Comparison of ENCODE assay signal across 8 mouse cellular contexts in genomic region chr7:75141919-75142700, GRCm38 (mm10).
DNase-seq lines count a peak whose midpoint lies in the region; ATAC-seq and TF ChIP-seq lines count a peak whose summit lies in the region.

No protein-coding gene starts in this region.

- H3K4me2 ChIP-seq in heart, embryonic 15.5 days = peak overlapping the region; percentile 68
- peak overlapping the region; percentile 55 for H3K4me2 ChIP-seq in embryonic facial prominence, embryonic 12.5 days (replicated peaks)
- peak overlapping the region; percentile 51 for H3K4me2 ChIP-seq in hindbrain, postnatal 0 days (ENCODE audit: low read depth, low read length)

- no peaks in the 10 kb centered on the region for H3K36me3 ChIP-seq in heart, embryonic 15.5 days
- H3K36me3 ChIP-seq in embryonic facial prominence, embryonic 12.5 days = no peaks in the 10 kb centered on the region
- no peaks in the 10 kb centered on the region for H3K36me3 ChIP-seq in hindbrain, postnatal 0 days (ENCODE audit: insufficient read depth, low read length)
- H3K36me3 ChIP-seq in midbrain, embryonic 10.5 days = no peaks in the 10 kb centered on the region

- peaks cover 6% of the 10 kb centered on the region; the same call in 1 of the 2 replicates for H3K27me3 ChIP-seq in heart, embryonic 15.5 days
- no peaks in the 10 kb centered on the region for H3K27me3 ChIP-seq in embryonic facial prominence, embryonic 12.5 days
- no peaks in the 10 kb centered on the region for H3K27me3 ChIP-seq in hindbrain, postnatal 0 days (ENCODE audit: insufficient read depth, low read length)
- H3K27me3 ChIP-seq in midbrain, embryonic 10.5 days (ENCODE audit: low read depth, poor library complexity, severe bottlenecking) = peaks cover 32% of the 10 kb centered on the region

- H3K27ac ChIP-seq in heart, embryonic 15.5 days = no peak overlapping the region
- no peak overlapping the region for H3K27ac ChIP-seq in embryonic facial prominence, embryonic 12.5 days
- no peak overlapping the region for H3K27ac ChIP-seq in hindbrain, postnatal 0 days
- peak overlapping the region; percentile 70 for H3K27ac ChIP-seq in midbrain, embryonic 10.5 days (replicated peaks)

- peak overlapping the region; percentile 36 for H3K4me3 ChIP-seq in heart, embryonic 15.5 days
- H3K4me3 ChIP-seq in embryonic facial prominence, embryonic 12.5 days = peak overlapping the region; percentile 13
- H3K4me3 ChIP-seq in hindbrain, postnatal 0 days (ENCODE audit: low read length) = peak overlapping the region; percentile 23
- H3K4me3 ChIP-seq in midbrain, embryonic 10.5 days = peak overlapping the region; percentile 48

- H3K9me3 ChIP-seq in heart, embryonic 15.5 days (replicated peaks) = no peaks in the 10 kb centered on the region
- H3K9me3 ChIP-seq in embryonic facial prominence, embryonic 12.5 days = no peaks in the 10 kb centered on the region
- H3K9me3 ChIP-seq in hindbrain, postnatal 0 days (ENCODE audit: low read length) = no peaks in the 10 kb centered on the region
- H3K9me3 ChIP-seq in midbrain, embryonic 10.5 days (replicated peaks) = no peaks in the 10 kb centered on the region

- peak overlapping the region; percentile 22; the same call in 1 of the 2 replicates for H3K9ac ChIP-seq in heart, embryonic 15.5 days
- H3K9ac ChIP-seq in embryonic facial prominence, embryonic 12.5 days = peak overlapping the region; percentile 16; the same call in 1 of the 2 replicates
- 0 out of 2 replicates have a peak overlapping the region, but pooled peaks have one; percentile 13 for H3K9ac ChIP-seq in hindbrain, postnatal 0 days (replicated peaks; ENCODE audit: low read length)

- peaks cover 16% of the 10 kb centered on the region for H3K4me1 ChIP-seq in heart, embryonic 15.5 days (replicated peaks)
- H3K4me1 ChIP-seq in embryonic facial prominence, embryonic 12.5 days = peaks cover 10% of the 10 kb centered on the region; the same call in 1 of the 2 replicates
- H3K4me1 ChIP-seq in hindbrain, postnatal 0 days (ENCODE audit: insufficient read depth, low read length) = no peaks in the 10 kb centered on the region
- peaks cover 20% of the 10 kb centered on the region for H3K4me1 ChIP-seq in midbrain, embryonic 10.5 days

- WGBS in heart, embryonic 15.5 days = 10% methylated on average over 17 of the region's 17 CpGs
- WGBS in embryonic facial prominence, embryonic 12.5 days = 6% methylated on average over 17 of the region's 17 CpGs
- 8% methylated on average over 17 of the region's 17 CpGs for WGBS in hindbrain, postnatal 0 days
- 9% methylated on average over 17 of the region's 17 CpGs for WGBS in midbrain, embryonic 10.5 days

- DNase-seq in heart, postnatal 4 days = no peak
- peak; percentile 24 for DNase-seq in MN1 (ENCODE audit: low spot score)
- peak; percentile 40 for DNase-seq in hindbrain, postnatal 0 days (ENCODE audit: low spot score)
- peak; percentile 50 for DNase-seq in midbrain, embryonic 10.5 days (ENCODE audit: low spot score)
- no peak for DNase-seq in spleen, adult 18-20 months
- DNase-seq in kidney, postnatal 25 days = no peak

- no peak for TF ChIP-seq CTCF in hindbrain, postnatal 0 days (IDR thresholded peaks at IDR 0.05; ENCODE audit: low read depth)

- ATAC-seq in heart, embryonic 15.5 days (replicated peaks; ENCODE audit: insufficient number of reproducible peaks, insufficient read depth, low FRiP score, low read depth) = no peak
- no peak; the same call in 1 of the 2 replicates for ATAC-seq in embryonic facial prominence, embryonic 12.5 days (ENCODE audit: insufficient number of reproducible peaks, insufficient read depth, low FRiP score, low TSS enrichment)
- peak; percentile 43; the same call in 1 of the 2 replicates for ATAC-seq in hindbrain, postnatal 0 days

Comparison
In these comparisons a context has a peak if more than half of its experiments do, and no peak if none do; other contexts are left out.
1. DNase-seq: peak in MN1 (single experiment), hindbrain, postnatal 0 days (single experiment) and midbrain, embryonic 10.5 days (single experiment); none in heart, postnatal 4 days (single experiment), spleen, adult 18-20 months (0 of 2) and kidney, postnatal 25 days (0 of 2).
2. Peak in every context shown above with its lines, with median percentiles within 50 percentile points of each other: H3K4me2 ChIP-seq, H3K4me3 ChIP-seq and H3K9ac ChIP-seq.